Mouse (Mus musculus): ENCODE results near the gene H2afy. TPM values are rescaled to one million over a fixed set of nuclear protein-coding genes. Genes with fewer than 3 reads are reported as not detected.

Gene H2afy
- total RNA-seq, 2 experiments from 2014 or later = 120 to 128 TPM

DNA sequence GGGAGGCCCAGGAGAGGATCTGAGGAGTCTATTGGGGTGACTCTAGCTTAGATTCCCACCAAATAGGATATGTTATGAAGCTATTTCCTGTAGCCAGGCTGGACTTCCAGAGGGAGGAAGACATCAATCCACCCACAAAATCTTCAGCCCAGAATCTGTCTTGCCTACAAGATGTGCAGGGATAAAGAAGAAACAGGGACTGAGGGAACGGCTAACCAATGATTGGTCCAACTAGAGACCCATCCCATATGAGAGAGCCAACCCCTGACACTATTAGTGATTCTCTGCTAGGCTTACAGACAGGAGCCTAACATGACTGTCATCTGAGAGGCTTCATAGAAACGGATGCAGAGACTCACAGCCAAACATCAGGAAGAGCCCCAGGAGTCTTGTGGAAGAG lies 7.9 kb upstream of the H2afy start:
- no peak for DNase-seq

GRCm38 (mm10) chr13:56143151-56143513 lies 7.0 kb upstream of the H2afy start:
- DNase-seq = no peak

DNA sequence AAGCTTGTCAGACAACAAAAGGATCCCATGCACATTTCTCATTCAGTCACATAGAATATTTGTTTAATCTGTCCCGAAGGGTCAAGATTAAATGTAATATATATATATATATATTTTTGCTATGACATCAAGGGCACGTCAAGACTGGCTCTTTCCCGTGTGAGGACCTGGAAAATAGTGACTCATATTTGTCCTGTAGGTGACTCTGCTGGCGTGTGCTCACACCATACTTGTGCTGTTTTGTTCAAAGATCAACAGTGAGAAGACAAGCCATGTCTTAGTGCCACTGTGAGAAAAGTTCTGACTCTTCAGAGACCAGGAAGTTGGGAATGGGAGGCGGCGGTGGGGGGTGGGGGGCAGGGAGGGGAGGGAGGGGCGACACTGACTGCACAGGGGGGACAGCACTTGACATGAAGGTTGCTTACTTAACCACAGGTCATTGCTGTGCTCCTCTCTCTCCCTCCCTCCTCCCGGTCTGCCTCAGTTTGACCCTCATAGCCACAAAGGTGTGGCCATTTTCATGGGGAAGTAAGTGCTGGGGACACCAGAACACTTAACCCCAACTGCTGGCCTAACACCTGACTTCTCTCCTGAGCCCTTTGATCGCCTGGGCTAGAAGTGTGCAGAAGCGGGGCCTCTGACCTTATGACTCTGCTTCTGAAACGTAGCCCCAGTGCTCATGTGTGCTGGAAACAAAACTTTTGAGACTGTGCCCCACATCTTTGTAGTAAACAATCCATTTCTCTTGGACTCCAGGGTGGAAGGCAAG lies 6.4 kb upstream of the H2afy start:
- no peak for DNase-seq

DNA sequence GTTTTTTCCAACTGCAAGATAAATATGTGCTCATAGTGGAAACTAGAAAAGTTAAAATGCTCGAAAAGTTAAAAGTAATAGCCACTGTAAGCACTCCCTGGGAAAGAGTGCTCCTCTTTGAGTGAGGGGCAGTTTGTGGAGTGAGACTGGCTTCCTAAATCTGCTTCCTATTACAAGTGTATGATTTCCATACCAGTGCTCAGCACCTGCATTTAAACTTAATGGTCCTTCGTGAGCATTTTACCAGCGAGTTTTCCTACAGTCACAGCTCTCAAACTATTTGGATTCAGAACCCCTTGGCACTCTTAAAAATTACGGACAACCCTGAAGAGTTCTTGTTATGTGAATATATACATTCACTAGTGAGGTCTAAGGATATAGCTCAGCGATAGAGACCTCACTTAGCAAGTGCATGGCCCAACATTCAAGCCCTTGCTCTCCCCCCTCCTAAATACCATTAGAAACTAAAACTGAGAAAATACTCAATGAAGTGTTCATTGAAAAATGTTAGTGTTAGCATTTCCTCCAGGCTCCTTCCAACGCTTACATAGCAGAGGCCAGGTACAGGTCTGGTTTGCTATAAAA lies 3.1 kb upstream of the H2afy start:
- no peak for DNase-seq

DNA sequence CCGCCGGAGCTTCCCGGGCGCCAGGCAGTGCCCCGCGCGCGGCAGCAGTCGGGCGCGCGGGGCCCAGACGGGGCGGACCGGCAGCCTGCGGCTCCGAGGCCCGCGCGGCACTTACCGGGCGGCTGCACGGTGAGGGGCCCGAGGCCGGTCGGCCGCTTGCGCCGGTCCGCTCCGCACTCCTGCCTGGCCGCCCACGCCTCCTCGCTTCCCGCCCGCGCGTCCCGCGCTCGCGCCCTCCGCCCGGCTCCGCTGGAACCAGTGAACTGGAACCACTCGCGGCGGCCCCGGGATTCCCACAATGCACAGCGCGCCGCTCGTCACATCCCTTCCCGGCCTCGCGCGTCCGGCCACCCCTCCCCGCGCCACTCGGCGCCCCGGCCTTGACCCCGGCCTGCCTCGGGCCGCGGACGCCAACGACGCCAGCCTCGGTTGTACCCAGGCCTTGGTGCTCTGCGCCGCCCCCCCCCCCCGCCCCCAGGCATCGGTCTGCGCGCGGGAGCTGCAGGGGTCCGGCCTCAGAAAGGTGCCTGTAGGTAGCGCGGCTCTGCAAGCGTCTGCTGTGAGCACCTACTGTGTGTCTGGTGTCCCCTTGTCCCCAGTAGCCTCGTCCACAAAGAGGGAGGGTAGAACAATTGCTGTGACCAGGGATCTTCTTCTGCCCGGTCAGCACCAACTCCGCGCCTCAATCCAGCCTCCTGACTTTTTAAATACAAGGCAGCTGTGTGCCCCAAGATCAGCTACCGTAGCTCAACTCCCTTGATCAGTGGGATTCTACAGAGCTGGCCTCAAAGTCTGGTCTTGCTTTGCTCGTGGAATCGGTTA lies 719 bp downstream of the H2afy start:
- DNase-seq = peak; percentile 84 to 87

- peak in 1 of 2 experiments; percentile 27 for DNase-seq
Measured at GRCm38 (mm10) chr13:56134631-56135181, 1.5 kb downstream of the H2afy start.

DNA sequence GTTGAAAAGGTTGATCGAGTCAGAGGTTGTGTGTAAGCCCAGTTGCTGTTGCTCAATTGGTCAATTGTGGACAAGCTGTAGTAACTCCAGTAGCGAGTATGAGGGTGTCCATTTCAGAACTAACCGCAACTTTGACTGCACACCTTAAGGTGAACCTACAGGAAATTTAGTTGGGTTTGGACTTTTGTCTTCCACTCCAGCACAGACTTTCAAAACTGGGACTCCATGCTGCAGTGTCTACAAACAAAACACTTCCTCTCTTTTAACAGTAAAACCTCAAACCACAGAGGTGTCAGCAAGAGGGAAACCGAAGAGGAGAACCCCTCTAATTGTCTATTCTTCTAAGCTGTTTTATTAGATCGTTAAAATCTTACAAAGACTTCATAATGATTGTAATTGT lies 2.1 kb downstream of the H2afy start:
- DNase-seq = no peak

GRCm38 (mm10) chr13:56132941-56133340 lies 3.2 kb downstream of the H2afy start:
- no peak for DNase-seq

- no peak for DNase-seq
Measured at GRCm38 (mm10) chr13:56132326-56132936, 3.7 kb downstream of the H2afy start.

GRCm38 (mm10) chr13:56130544-56130943 lies 5.6 kb downstream of the H2afy start:
- no peak for DNase-seq

DNA sequence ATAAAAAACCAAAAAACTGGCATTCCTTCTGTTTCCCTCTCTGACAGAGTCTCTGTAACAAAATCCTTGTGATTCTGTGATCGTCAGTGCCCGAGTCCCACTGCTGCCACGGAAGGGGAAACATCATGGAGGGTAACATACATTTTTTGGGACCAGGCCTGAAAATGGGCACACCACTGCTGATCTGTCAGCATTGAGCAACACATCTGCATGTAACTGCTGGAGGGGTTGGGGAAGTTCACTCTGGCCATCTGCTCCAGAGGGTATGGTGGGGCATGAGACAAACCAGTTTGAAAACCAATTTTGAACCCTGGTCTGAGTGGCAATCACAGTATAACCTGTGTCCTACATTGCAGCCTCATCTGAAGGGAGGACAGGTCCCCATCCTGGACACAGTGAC lies 6.6 kb downstream of the H2afy start:
- no peak for DNase-seq

DNA sequence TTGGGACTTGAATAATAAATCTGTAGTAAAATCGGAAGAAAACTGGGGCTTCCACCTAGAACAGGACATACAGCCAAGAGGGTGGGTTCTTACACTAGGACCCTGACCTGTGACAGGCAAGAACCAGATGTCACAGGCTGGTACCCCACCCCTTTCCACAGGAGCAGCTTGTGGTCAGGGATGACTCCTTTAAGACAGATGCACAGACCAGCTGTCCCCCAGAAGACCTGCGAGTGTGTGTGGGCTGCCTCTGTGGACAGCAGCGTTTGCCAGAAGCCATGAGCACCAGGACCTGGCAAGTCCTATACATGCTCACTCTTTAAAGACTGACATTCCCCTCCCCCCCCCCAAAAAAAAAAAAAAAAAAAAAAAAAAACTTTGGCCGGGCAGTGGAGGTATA lies 7.1 kb downstream of the H2afy start:
- no peak for DNase-seq

DNA sequence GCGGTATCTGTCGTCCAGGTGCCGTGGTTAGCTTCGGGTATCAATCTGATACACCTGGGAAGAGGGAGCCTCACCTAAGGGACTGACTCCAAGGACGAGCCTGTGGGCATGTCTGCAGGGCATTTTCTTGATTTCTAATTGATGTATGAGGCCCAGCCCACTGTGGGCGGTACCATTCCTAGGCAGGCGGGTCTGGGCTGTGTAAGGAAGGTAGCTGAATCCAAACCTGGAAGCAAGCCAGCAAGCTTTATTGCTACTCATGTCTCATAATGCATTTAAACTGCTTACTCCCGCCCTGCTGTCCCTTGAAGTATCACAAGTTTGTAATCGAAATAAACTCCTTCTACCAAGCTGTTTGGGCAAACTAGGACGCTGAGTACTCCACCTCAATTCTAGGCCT lies 10.5 kb downstream of the H2afy start:
- no peak for DNase-seq

GRCm38 (mm10) chr13:56123075-56123474 lies 13.1 kb downstream of the H2afy start:
- no peak for DNase-seq

DNA sequence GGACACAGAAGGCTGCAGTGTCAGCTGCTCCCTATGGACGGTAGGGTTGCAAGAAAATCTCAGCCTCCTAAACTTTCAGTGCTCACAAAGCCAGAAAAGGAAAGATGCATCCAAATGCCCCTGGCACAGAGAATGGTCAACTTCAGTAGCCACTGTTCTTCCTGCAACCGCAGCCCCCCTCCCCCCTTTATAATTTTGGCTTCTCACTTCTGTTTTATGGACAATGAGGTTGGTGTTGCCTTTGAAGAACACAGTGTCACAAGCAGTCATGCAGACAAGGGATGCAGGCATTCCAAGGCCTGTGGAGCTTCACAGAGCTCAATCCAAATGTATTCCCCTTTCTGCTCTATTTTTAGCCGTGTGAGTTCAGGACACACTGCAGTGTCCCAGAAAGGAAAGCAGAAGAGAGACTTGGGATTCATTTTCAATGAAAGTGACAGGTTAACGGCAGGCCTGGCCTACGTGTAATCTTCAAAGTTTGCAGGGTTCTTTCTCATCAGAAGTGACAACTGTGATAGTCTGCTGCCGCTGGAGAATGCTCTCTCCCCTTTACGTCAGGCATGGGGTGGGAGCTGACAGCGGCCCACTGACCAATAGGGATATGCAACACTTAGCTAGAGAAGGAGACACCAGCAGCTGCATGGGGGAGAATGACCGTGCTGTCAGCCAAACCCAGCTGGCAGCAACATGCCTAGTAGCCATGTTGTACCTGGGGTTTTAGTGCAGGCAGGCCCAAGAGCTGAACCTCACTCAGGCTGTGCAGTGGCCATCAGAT lies 18.0 kb downstream of the H2afy start:
- no peak for DNase-seq

- no peak for DNase-seq
Measured at GRCm38 (mm10) chr13:56115906-56116305, 20.3 kb downstream of the H2afy start.

- no peak for DNase-seq
Measured at GRCm38 (mm10) chr13:56115386-56115785, 20.8 kb downstream of the H2afy start.

DNA sequence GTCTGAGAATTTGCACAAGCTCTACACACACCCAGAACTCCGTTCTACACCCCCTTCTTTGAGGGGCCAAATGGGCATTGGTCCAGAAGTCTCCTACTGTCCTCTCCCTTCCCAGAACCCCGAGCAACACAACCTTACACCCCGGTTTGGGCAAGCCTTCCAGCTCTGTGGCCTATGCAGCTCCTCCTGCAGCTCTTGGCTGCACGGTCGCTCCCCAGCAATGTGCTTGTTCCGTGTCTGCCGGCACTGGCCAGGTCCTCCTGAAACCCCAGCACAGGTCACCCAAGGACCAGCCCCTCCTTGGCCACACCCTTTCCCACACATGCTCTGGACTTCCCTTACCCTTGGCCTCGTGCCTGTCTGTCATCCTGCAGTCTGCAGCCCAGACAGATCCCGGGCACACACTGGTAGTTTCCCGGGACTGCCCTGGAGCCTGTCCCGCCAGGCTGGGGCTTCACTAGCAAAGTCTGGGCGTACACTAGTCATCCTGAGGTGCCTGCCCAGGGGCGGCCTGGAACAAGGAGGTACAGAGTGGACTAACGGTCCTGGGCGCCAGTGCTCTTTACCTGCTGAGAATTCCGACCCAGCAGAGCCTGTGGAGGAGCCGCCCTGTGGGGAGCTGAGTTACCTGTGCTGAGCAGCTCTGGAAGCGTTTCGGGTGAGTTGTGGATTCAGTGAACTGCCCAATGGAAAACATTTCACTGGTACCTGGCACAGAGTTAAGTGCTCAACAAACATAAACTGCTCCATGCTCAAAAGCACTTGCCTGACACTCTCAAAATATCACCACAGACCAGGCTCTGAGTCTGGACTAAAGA lies 22.5 kb downstream of the H2afy start:
- no peak for DNase-seq

DNA sequence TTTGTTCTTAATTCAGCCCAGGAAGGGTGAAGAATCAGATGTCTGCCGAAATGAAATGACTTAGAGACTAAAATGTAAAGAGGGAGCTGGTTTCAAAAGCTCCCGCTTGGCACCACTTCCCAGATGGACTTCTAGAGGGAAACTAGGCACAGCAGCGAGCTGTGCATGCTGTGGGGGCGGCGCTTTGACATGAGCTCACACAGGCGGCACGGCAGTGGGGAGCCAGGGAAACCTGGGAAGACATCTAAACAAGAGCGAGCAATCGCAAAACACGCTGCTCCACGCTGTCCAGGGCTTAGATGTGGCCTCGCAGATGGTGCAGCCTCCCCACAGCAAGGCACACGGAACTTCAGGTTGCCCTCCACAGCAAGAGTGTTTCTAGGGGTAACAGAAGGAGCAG lies 23.2 kb downstream of the H2afy start:
- peak; percentile 47 to 51 for DNase-seq

- no peak for DNase-seq
Measured at GRCm38 (mm10) chr13:56112496-56112895, 23.7 kb downstream of the H2afy start.

GRCm38 (mm10) chr13:56111601-56112000 lies 24.6 kb downstream of the H2afy start:
- DNase-seq = no peak

Data from layer of hippocampus, postnatal 36 days (tissue).